Mouse (Mus musculus): ENCODE measurements at regions not wholly inside any gene's neighbourhood (a gene's known extent, or its start where the extent isn't known, plus 50 kb on each side); places are given as distances from the start of the nearest gene placed in this dataset.

DNA sequence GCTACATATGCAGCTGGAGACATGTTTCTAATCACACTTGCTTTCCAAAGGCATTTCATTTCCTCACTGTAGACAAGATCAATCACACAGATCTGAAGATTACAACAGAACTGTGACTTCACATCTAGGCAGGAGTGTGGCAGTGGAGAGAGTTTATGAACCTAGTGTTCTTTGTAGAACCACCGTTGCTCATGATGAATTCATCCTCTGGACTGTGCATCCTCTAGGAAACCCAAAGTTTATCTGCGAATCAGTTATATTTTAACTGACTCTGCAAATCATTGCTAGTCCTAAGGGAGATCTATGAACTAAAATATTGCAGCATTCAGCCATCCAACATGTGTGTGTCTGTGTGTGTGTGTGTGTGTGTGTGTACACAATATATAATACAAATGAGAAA, 165.4 kb downstream of the Trib2 start:
- TF ChIP-seq CTCF (IDR thresholded peaks at IDR 0.05; ENCODE audit: low read depth) (no peak), EP300 (IDR thresholded peaks at IDR 0.05; ENCODE audit: low read depth) (no peak)
